Comparison of ENCODE assay signal across 10 mouse cellular contexts in genomic region chr4:153217541-153217980, GRCm38 (mm10).
DNase-seq lines count a peak whose midpoint lies in the region; ATAC-seq and TF ChIP-seq lines count a peak whose summit lies in the region.
"Had no signal": no experiment of that assay in that cellular context is flagged by ENCODE, and none has a peak within 500 bp of the region (broad histone marks: within the 10 kb centered on the region; RNA-seq: fewer than 3 reads in every experiment).

No protein-coding gene starts in this region.

- H3K4me2 ChIP-seq in heart, embryonic 11.5 days = no peak overlapping the region
- H3K4me2 ChIP-seq: liver, embryonic 12.5 days had no signal

- 59% methylated on average over 9 of the region's 9 CpGs for WGBS in heart, embryonic 11.5 days (ENCODE audit: insufficient replicate concordance)

- H3K4me3 ChIP-seq in heart, embryonic 11.5 days (ENCODE audit: low read depth, low read length) = no peak overlapping the region
- no peak overlapping the region for H3K4me3 ChIP-seq in C2C12 (ENCODE audit: insufficient read depth, poor library complexity, severe bottlenecking)
- no peak overlapping the region for H3K4me3 ChIP-seq in cortical plate, adult 2 months (ENCODE audit: insufficient read depth, low read length)
- H3K4me3 ChIP-seq: liver, embryonic 12.5 days had no signal

- H3K36me3 ChIP-seq in heart, embryonic 11.5 days (ENCODE audit: control insufficient read depth, insufficient read depth, low read length) = no peaks in the 10 kb centered on the region
- no peaks in the 10 kb centered on the region for H3K36me3 ChIP-seq in C2C12 (ENCODE audit: control insufficient read depth, insufficient read depth)
- H3K36me3 ChIP-seq: liver, embryonic 12.5 days had no signal

- H3K9ac ChIP-seq in heart, embryonic 11.5 days (ENCODE audit: low read depth, low read length) = no peak overlapping the region
- H3K9ac ChIP-seq: liver, embryonic 12.5 days had no signal

- TF ChIP-seq CTCF in C2C12 (IDR thresholded peaks at IDR 0.05; ENCODE audit: control insufficient read depth, insufficient read depth, insufficient read length) = no peak
- TF ChIP-seq CTCF in cortical plate, adult 2 months (IDR thresholded peaks at IDR 0.05; ENCODE audit: extremely low read depth, insufficient read depth, low read length) = no peak

- no peaks in the 10 kb centered on the region for H3K79me2 ChIP-seq in C2C12 (ENCODE audit: control insufficient read depth, insufficient read depth)

- no peaks in the 10 kb centered on the region for H3K79me3 ChIP-seq in C2C12 (ENCODE audit: low read depth)

- H3K4me1 ChIP-seq in heart, embryonic 11.5 days (ENCODE audit: control insufficient read depth, insufficient read depth, low read length) = no peaks in the 10 kb centered on the region
- peaks cover 3% of the 10 kb centered on the region; the same call in 1 of the 2 replicates for H3K4me1 ChIP-seq in cortical plate, adult 2 months (ENCODE audit: control insufficient read depth, insufficient read depth, low read length)
- H3K4me1 ChIP-seq: liver, embryonic 12.5 days had no signal

- H3K27ac ChIP-seq in heart, embryonic 11.5 days (ENCODE audit: low read depth, low read length) = no peak overlapping the region
- peak overlapping the region; percentile 54; the same call in 1 of the 2 replicates for H3K27ac ChIP-seq in cortical plate, adult 2 months (ENCODE audit: insufficient read depth, low read length)
- H3K27ac ChIP-seq: liver, embryonic 12.5 days had no signal

- no peak overlapping the region for H3ac ChIP-seq in C2C12 (ENCODE audit: control insufficient read depth, insufficient read length, low read depth)

- DNase-seq in heart, adult 18-20 months = peak; percentile 14 to 63
- peak; percentile 45 for DNase-seq in kidney, postnatal 10 days
- no peak for DNase-seq in urinary bladder, postnatal 25 days (ENCODE audit: low spot score)
- DNase-seq in embryo, embryonic 10 days (ENCODE audit: low spot score) = no peak
- DNase-seq: thymus, adult 18-20 months had no signal

- TF ChIP-seq POLR2A in cortical plate, adult 2 months (IDR thresholded peaks at IDR 0.05; ENCODE audit: extremely low read depth, insufficient read depth, low read length) = no peak

- H3K9me3 ChIP-seq in heart, embryonic 11.5 days (replicated peaks; ENCODE audit: control insufficient read depth, low read length) = no peaks in the 10 kb centered on the region
- H3K9me3 ChIP-seq: liver, embryonic 12.5 days had no signal

- ATAC-seq in heart, embryonic 11.5 days (replicated peaks; ENCODE audit: insufficient number of reproducible peaks, low FRiP score, low TSS enrichment) = no peak
- ATAC-seq in megakaryocyte progenitor cell, adult 5-6 weeks (replicated peaks; ENCODE audit: poor library complexity) = no peak
- ATAC-seq: liver, embryonic 12.5 days had no signal

- no peaks in the 10 kb centered on the region for H3K27me3 ChIP-seq in heart, embryonic 11.5 days (ENCODE audit: control insufficient read depth, insufficient read depth, low read length)
- no peaks in the 10 kb centered on the region for H3K27me3 ChIP-seq in C2C12 (ENCODE audit: control insufficient read depth, insufficient read depth, insufficient read length)
- H3K27me3 ChIP-seq: liver, embryonic 12.5 days had no signal

TF ChIP-seq in C2C12, 6 proteins besides CTCF, POLR2A, EP300 and RAD21:
- TF ChIP-seq MYOD1 (IDR thresholded peaks at IDR 0.05; ENCODE audit: control insufficient read depth, insufficient read length, low read depth) (peak; percentile 86), USF1 (IDR thresholded peaks at IDR 0.05; ENCODE audit: low read depth) (no peak)

Comparison
In these comparisons a context has a peak if more than half of its experiments do, and no peak if none do; other contexts are left out.
1. DNase-seq: peak in heart, adult 18-20 months (2 of 2) and kidney, postnatal 10 days (single experiment); none in urinary bladder, postnatal 25 days (single experiment) and embryo, embryonic 10 days (single experiment).